Mouse (Mus musculus) ES-E14 (cell line): ENCODE data around the gene Tbc1d9. TPM values are rescaled to one million over a fixed set of nuclear protein-coding genes. Genes with fewer than 3 reads are reported as not detected.

Experiments used
- DNase-seq: peaks from one replicate; pipeline ENCODE4 v3.0.0-alpha.2; 2013; ENCODE audit warnings: low read depth, low spot score
- H3K27ac ChIP-seq: 2 replicates; pipeline ENCODE4 v1.5.1; 2012; ENCODE audit warnings: low read depth, mild to moderate bottlenecking, low read length, moderate library complexity, mixed read lengths; ENCODE audit not compliant: poor library complexity, insufficient read depth, severe bottlenecking
- H3K36me3 ChIP-seq: 2 replicates; pipeline ENCODE4 v1.6.1; 2012; ENCODE audit warnings: mild to moderate bottlenecking, low read length, moderate library complexity, mixed read lengths; ENCODE audit not compliant: control insufficient read depth, poor library complexity, insufficient read depth, severe bottlenecking
- H3K4me1 ChIP-seq, 2 experiments: fragments of 150-350 bp in 1 of 2; sonication (generic) in 1 of 2; 2 replicates each; pipeline ENCODE4 v1.6.1; 2012; ENCODE audit warnings: low read length in 2 of 2, mild to moderate bottlenecking in 1 of 2, mixed read lengths in 1 of 2; ENCODE audit not compliant: control insufficient read depth in 2 of 2, insufficient read depth in 2 of 2, poor library complexity in 1 of 2
- H3K4me3 ChIP-seq, 2 experiments: fragments of 150-350 bp in 1 of 2; sonication (generic) in 1 of 2; 2 replicates each; pipeline ENCODE4 v1.5.1; 2012; ENCODE audit warnings: low read length in 2 of 2, low read depth in 1 of 2, mild to moderate bottlenecking in 1 of 2, mixed read lengths in 1 of 2; ENCODE audit not compliant: insufficient read depth in 1 of 2, poor library complexity in 1 of 2, severe bottlenecking in 1 of 2
- H3K9ac ChIP-seq: 2 replicates; pipeline ENCODE4 v1.6.1; 2012; ENCODE audit warnings: low read depth, mild to moderate bottlenecking, low read length, mixed read lengths; ENCODE audit not compliant: poor library complexity, insufficient read depth, severe bottlenecking
- H3K9me3 ChIP-seq: fragments of 150-350 bp; sonication (generic); 2 replicates; pipeline ENCODE4 v1.6.1; 2012; ENCODE audit warnings: low read depth, mild to moderate bottlenecking, low read length; ENCODE audit not compliant: control insufficient read depth, insufficient read depth
- CHD2 ChIP-seq: IDR thresholded peaks from 2 replicates; pipeline ENCODE4 v1.6.1; 2014; ENCODE audit warnings: mild to moderate bottlenecking, low read depth, low read length, inconsistent platforms
- HCFC1 ChIP-seq: IDR thresholded peaks from 2 replicates; pipeline ENCODE4 v1.6.1; 2012; ENCODE audit warnings: low read length, inconsistent platforms, borderline replicate concordance; ENCODE audit not compliant: insufficient read depth
- MAFK ChIP-seq: IDR thresholded peaks from 2 replicates; pipeline ENCODE4 v1.6.1; 2014; ENCODE audit warnings: mild to moderate bottlenecking, low read depth, low read length, inconsistent platforms; ENCODE audit not compliant: insufficient read depth
- ZC3H11A ChIP-seq: IDR thresholded peaks from 2 replicates; pipeline ENCODE4 v1.6.1; 2012; ENCODE audit warnings: low read depth, mild to moderate bottlenecking, inconsistent platforms, low read length, borderline replicate concordance
- ZNF384 ChIP-seq: IDR thresholded peaks from 2 replicates; pipeline ENCODE4 v1.6.1; 2012; ENCODE audit warnings: low read depth, low read length, inconsistent platforms
- in situ Hi-C, 2 experiments: fragments of 600-800 bp; cut with MboI; formaldehyde crosslinking; loops; one replicate each; pipeline ENCODE4 v1.15.1; 2025; ENCODE audit warnings: low sequenced_read_pairs in 2 of 2, inconsistent platforms in 1 of 2; ENCODE audit not compliant: unreplicated experiment in 2 of 2
- total RNA-seq: library from RNA; depleted of rRNA; stranded (reverse); fragments of 300-350 nt; gene quantifications from 2 replicates; pipeline ENCODE4 v1.2.3, GENCODE M21; 2012

The Tbc1d9 gene
- total RNA-seq, 1 experiment, result 7.1 TPM

DNA sequence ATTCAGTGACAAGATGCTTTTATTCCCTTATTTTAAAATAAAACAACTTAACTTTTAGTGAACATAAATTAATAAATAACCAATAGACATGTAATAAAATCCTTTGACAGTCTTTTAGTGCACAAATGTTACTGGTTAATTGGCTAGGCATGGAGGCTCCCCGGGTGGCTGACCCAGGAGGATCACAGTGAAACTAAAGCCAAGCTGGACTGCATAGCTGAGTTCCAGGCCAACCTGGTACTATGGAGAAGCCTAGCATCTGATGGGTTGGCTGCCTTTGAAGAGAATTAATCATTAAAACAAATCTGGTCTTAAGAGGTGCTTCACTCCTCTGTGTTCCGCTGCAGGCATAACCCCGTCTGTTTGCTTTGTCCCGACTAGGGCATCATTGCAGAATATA, 67.9 kb downstream of the Tbc1d9 start:
- H3K4me3 ChIP-seq, result no peak overlapping the region
- no peaks in the 10 kb centered on the region for H3K4me1 ChIP-seq
- DNase-seq, result no peak
- no peak overlapping the region for H3K27ac ChIP-seq
- in situ Hi-C loops, result no loop called here
- no peaks in the 10 kb centered on the region for H3K9me3 ChIP-seq
- peaks cover 4% of the 10 kb centered on the region; the same call in 1 of the 2 replicates for H3K36me3 ChIP-seq
- TF ChIP-seq ZNF384, result no peak
- TF ChIP-seq CHD2, result no peak
- TF ChIP-seq MAFK, result no peak
- TF ChIP-seq ZC3H11A, result no peak
- no peak for TF ChIP-seq HCFC1
- H3K9ac ChIP-seq, result no peak overlapping the region

DNA sequence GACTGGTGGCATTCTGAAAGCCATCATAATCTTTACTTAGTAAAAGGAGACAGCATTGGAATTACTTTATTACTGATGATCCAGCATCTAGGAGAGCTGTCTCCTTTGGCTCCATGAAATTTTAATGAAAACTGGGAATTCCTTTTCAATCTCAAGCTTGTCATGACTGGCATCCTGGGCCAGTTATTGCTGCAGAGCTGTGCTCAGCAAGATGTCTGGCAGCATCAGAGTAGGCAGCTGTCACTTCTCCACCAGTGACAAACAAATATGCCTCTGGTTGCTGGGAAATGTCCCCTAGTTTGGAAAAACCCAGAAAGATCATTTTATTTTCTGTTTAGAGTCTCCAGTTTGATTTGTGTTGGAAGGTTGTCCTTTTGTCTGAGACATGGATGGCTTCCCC, 74.2 kb downstream of the Tbc1d9 start:
- in situ Hi-C loops, result no loop called here
- Histone ChIP-seq H3K4me3 (no peak overlapping the region), H3K4me1 (no peaks in the 10 kb centered on the region), H3K9me3 (no peaks in the 10 kb centered on the region), H3K27ac (no peak overlapping the region), H3K36me3 (peaks cover 4% of the 10 kb centered on the region), H3K9ac (no peak overlapping the region)
- no peak for TF ChIP-seq ZNF384
- TF ChIP-seq HCFC1, result no peak
- no peak for TF ChIP-seq ZC3H11A
- TF ChIP-seq CHD2, result no peak
- no peak for DNase-seq

DNA sequence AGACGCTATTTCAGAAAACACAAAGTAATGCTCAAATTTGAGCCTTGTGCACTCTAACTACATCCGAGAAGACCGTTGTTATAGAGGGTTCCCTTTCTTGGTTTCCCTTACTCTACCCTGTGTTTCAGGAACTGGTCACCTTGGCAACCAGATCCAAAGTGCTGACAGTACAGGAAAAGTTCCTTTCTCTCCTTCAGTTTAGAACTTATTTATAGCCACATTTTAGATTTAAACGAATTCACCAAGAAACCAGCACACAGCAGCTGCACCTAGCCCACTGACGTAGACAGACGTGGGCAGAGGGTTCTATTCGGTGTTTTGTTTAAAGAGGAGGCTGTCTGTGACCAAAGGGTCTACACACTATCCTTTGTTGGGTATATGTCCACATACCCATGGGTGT, 79.0 kb downstream of the Tbc1d9 start:
- Histone ChIP-seq H3K9ac (no peak overlapping the region), H3K36me3 (peaks cover 10% of the 10 kb centered on the region), H3K4me3 (no peak overlapping the region), H3K27ac (no peak overlapping the region), H3K9me3 (no peaks in the 10 kb centered on the region), H3K4me1 (no peaks in the 10 kb centered on the region)
- in situ Hi-C loops, result no loop called here
- no peak for TF ChIP-seq ZNF384
- no peak for DNase-seq

DNA sequence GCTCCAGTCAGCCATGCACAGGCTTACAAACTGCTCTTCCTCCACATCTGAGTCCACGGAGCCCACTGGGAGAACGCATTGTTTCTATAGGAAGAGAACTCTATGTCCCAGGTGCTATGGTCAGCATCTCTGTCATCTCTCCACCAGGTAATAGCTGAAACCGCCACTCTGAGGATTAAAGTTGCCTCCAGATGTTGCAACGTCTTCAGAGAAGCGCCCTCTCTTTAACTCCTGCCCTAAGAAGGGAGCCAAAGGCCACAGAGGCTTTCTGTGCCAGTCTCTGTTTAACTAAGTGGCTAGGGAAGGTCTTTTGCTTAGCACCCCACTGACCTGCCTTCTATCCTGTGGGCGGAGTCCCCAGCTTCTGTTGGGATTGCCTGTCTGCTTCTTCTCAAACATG, 85.7 kb downstream of the Tbc1d9 start:
- Histone ChIP-seq H3K4me1 (peaks cover 0 to 2% of the 10 kb centered on the region in 2 experiments; a peak in 1 of 4 replicates), H3K27ac (no peak overlapping the region), H3K36me3 (peaks cover 10% of the 10 kb centered on the region; the same call in 1 of the 2 replicates), H3K9me3 (no peaks in the 10 kb centered on the region), H3K9ac (no peak overlapping the region), H3K4me3 (no peak overlapping the region)
- in situ Hi-C loops, result no loop called here
- DNase-seq, result no peak
- TF ChIP-seq ZC3H11A, result no peak
- no peak for TF ChIP-seq CHD2
- no peak for TF ChIP-seq ZNF384
- TF ChIP-seq HCFC1, result no peak
- TF ChIP-seq MAFK, result no peak

DNA sequence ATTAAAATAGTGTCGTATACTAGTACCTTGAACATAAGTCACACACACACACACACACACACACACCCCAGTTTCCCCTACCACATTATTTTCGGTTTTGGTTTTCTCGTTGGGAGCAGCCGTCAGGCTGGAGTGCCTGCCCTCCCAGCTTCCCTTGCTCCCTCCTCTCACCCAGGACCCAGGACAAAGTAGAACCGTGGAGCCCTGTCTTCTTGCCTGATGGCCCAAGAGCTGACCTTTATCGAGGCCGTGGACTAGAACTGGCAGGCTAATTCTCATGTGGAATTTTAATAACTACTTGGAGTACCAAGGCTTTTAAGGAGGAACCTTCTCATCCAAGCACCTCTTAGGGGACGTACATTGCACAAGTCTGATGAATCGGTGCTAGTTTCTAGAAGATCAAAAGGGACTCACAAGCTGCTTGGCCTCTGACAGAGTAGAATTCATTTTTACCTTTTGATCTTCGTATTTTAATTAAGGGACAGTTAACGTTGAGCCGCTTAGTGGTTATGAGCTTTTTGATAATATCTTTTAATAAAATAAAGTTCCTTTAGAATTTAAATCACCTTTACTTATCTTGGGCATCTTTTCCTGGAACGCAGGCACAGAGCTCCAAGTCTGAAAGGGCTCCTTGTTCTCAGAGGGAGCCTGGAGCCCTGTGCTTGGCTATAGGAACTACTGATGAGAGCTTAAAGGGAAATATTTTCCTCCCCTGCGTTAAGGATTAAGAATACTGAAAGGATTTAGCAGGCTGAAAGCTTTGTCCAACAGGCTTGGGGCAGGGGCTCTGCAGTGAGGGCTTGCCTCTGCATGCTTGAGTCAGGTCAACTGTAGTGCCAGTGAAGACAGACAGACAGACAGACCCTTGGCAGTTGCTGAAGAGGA, 86.5 kb downstream of the Tbc1d9 start:
- DNase-seq, result no peak
- peaks cover 0 to 2% of the 10 kb centered on the region in 2 experiments; a peak in 1 of 4 replicates for H3K4me1 ChIP-seq
- H3K27ac ChIP-seq, result no peak overlapping the region
- no peak overlapping the region for H3K4me3 ChIP-seq
- H3K9ac ChIP-seq, result no peak overlapping the region
- H3K9me3 ChIP-seq, result no peaks in the 10 kb centered on the region
- TF ChIP-seq ZNF384, result no peak
- TF ChIP-seq CHD2, result no peak
- in situ Hi-C loops, result no loop called here
- peaks cover 10% of the 10 kb centered on the region; the same call in 1 of the 2 replicates for H3K36me3 ChIP-seq
